Mouse (Mus musculus) bone marrow, adult 2 months (tissue): Measurements from ENCODE around the gene Hist1h2bh. TPM values are rescaled to one million over a fixed set of nuclear protein-coding genes. Genes with fewer than 3 reads are reported as not detected.

ENCODE experiments used
- H3K27ac ChIP-seq: fragments of 200-500 bp; 2 replicates; pipeline ENCODE4 v1.5.1; 2012; ENCODE audit warnings: low read depth, mild to moderate bottlenecking, control low read depth, inconsistent platforms, low read length; ENCODE audit not compliant: control insufficient read depth, poor library complexity, insufficient read depth
- H3K4me1 ChIP-seq: fragments of 200-500 bp; 2 replicates; pipeline ENCODE4 v1.6.1; 2011; ENCODE audit warnings: low read length; ENCODE audit not compliant: control insufficient read depth, insufficient read depth
- H3K4me3 ChIP-seq: fragments of 200-500 bp; replicated peaks from 2 replicates; pipeline ENCODE3; 2011; ENCODE audit warnings: mild to moderate bottlenecking, low read depth, low read length, control low read depth; ENCODE audit not compliant: control insufficient read depth
- CTCF ChIP-seq: fragments of 200-500 bp; IDR thresholded peaks from 2 replicates; pipeline ENCODE4 v1.5.1; 2011; ENCODE audit warnings: low read length, control low read depth; ENCODE audit not compliant: control insufficient read depth, insufficient read depth
- POLR2A ChIP-seq: fragments of 200-500 bp; IDR thresholded peaks from 2 replicates; pipeline ENCODE4 v1.6.1; 2011; ENCODE audit warnings: low read depth, mild to moderate bottlenecking, control low read depth, low read length, borderline replicate concordance; ENCODE audit not compliant: control insufficient read depth
- WGBS: fragments of 180-500 bp; shearing (Covaris S2); methylation state at CpG from one replicate; pipeline ENCODE4 v1.1.7; 2018; 5-methylcytosine and 5-hydroxymethylcytosine counted together
- polyA plus RNA-seq: library from polyadenylated mRNA; stranded (reverse); fragments of >200 nt; gene quantifications from 2 replicates; pipeline ENCODE4 v1.2.4, GENCODE M21; 2011; ENCODE audit warnings: low replicate concordance; ENCODE audit not compliant: missing spikeins, insufficient read depth, insufficient read length

Gene Hist1h2bh
- polyA plus RNA-seq, 1 experiment = 11.4 TPM

DNA sequence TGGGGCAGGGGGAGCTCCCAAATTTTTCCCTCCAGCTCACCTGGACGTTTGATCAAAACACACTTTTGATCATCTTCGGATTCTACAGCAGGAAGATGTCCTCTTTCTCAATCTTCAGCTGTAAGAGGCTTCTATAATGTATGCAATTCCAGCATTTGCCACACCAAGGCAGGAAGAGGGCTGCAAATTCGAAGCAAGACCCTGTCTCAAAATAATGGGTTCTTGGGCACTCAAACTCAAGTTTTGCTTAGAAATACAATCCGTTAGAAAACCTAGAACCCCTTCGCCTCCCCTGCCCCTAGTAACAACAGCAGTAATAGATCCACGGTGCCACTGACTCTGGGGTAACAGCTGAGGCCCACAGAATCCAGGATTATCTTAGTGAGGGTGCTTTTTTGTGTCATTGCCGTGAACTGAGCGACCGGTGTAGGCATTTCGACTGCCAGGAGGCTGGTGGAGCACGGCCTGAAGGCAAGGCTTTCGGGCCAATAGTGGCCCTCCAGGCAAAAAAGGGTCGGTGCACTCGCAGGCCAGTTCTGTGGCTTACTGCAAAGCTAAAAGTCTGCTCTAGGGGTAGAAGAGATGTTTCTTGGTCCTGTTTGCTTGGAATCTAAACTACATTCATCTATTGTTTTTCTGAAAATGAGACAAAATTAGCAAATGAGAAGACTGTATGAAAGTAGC lies 37.4 kb downstream of the Hist1h2bh start:
- Histone ChIP-seq H3K4me3 (no peak overlapping the region), H3K27ac (no peak overlapping the region), H3K4me1 (no peaks in the 10 kb centered on the region; the same call in 1 of the 2 replicates)
- 63% methylated on average over 14 of the region's 14 CpGs for WGBS
- TF ChIP-seq CTCF = no peak
- TF ChIP-seq POLR2A = no peak

DNA sequence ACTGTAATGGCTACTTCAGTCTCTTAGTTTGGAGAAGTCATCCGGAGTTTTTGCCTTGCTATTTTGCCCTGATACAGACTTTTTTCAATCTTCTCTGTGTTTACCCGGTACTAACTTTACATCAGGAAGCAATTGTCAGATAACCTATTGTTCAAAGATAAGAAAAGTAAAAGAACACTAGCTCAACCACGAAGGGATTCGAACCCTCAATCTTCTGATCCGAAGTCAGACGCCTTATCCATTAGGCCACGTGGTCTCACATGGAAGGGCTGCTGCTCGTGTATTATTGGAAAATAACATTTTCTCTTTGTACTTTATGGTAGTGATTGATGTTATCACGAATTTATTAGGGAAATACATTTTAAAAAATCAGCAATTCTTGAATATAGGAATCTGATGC lies 39.4 kb downstream of the Hist1h2bh start:
- H3K4me3 ChIP-seq = no peak overlapping the region
- H3K4me1 ChIP-seq = no peaks in the 10 kb centered on the region; the same call in 1 of the 2 replicates
- TF ChIP-seq CTCF = no peak
- no peak for TF ChIP-seq POLR2A
- WGBS = 9% methylated on average over 9 of the region's 9 CpGs
- H3K27ac ChIP-seq = no peak overlapping the region

DNA sequence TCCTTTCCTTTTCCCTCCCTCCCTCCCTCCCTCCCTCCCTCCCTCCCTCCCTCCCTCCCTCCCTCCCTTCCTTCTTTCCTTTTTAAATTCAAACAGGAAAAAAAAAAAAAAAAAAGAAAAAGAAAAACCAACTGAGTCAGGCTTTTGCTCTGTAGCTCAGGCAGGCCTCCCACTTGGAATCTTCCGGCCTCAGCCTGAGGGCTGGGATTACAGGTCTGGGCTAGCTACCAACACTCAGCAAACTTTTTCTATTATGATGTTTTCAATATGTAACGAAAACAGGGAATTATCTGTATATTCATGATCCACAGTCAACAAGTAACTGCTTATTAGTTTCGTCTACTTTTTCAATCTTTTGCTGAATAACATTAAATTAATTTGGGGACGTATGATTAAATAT lies 40.3 kb downstream of the Hist1h2bh start:
- TF ChIP-seq CTCF (no peak), POLR2A (no peak)
- WGBS = 86% methylated on average over 4 of the region's 4 CpGs
- H3K27ac ChIP-seq = no peak overlapping the region
- H3K4me3 ChIP-seq = no peak overlapping the region
- no peaks in the 10 kb centered on the region; the same call in 1 of the 2 replicates for H3K4me1 ChIP-seq

DNA sequence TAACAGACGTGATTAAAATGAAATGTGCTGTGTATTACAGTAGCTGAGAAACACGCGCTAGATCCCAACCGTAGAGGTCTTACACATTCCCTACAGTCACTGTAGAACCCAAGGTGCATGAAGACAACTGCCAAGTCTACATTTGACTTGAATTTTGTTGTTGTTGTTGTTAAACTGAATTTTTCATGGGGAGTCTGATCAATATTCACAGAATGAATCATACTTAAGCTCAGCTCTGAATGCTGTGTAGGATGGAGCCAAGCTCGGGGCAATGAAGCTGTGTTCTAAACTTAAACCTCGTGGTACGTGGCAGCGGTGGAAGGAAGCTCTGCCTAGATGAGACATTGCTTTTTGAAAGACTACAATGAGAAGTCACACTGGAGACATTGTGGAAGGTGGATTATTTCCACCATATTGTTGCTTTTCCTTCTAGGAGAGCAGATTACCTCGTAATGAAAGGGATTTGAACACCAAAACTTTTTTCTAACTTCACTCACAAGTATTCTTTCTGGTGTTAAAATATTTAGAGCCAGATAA lies 41.1 kb downstream of the Hist1h2bh start:
- Histone ChIP-seq H3K4me3 (no peak overlapping the region), H3K4me1 (no peaks in the 10 kb centered on the region; the same call in 1 of the 2 replicates), H3K27ac (no peak overlapping the region)
- 76% methylated on average over 9 of the region's 9 CpGs for WGBS
- no peak for TF ChIP-seq POLR2A
- TF ChIP-seq CTCF = no peak

DNA sequence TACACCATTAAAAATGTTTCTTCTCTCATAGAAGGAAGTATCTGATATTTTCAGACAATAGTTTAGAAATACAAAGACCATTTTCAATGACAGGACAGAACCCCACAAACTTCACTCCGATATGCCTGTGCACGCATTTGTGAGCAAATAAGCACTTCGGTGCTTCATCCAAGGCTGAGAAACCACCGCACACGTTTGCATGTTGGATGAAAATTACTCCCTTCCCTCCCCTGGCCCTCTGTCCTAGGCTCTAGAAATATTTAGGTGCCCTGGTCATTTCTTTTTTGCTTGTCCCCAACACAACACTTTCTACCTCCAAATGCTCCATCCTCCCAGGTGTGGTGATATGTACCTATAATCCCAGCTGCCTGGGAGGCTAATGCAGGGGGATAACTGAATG lies 41.7 kb downstream of the Hist1h2bh start:
- H3K27ac ChIP-seq = no peak overlapping the region
- TF ChIP-seq POLR2A = no peak
- no peak for TF ChIP-seq CTCF
- no peak overlapping the region for H3K4me3 ChIP-seq
- 64% methylated on average over 5 of the region's 5 CpGs for WGBS
- H3K4me1 ChIP-seq = no peaks in the 10 kb centered on the region; the same call in 1 of the 2 replicates

DNA sequence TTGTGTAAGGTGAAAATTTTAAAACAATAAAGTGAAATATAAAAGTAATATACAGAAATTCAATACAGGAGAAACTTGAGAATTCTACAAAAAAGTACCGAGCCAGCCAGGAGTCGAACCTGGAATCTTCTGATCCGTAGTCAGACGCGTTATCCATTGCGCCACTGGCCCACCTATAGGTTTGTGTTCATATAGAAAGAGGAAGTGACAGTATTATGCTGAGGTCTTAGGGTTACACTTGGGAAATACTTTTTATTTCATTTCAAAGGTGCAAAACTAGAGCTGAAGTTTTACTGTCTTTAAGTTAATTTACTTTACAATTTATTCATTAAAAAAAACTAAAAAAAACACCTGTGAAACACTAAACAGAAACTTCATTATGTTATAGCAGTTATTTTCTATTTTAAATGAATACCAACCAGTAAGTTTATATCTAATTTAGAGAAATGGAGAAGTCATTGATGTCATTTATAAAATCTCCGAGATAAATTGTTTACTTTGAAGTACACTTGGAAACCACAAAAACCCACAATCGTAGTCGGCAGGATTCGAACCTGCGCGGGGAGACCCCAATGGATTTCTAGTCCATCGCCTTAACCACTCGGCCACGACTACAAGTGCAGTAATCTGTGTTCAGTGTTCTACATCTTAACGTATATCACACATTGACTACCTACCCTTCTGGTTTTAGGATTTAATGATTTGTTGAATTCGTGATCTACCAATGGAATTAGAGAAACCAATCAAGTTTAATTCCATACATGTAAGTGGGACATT lies 42.6 kb downstream of the Hist1h2bh start:
- Histone ChIP-seq H3K4me3 (no peak overlapping the region), H3K4me1 (no peaks in the 10 kb centered on the region; the same call in 1 of the 2 replicates), H3K27ac (no peak overlapping the region)
- 12% methylated on average over 17 of the region's 17 CpGs for WGBS
- no peak for TF ChIP-seq CTCF
- TF ChIP-seq POLR2A = no peak

DNA sequence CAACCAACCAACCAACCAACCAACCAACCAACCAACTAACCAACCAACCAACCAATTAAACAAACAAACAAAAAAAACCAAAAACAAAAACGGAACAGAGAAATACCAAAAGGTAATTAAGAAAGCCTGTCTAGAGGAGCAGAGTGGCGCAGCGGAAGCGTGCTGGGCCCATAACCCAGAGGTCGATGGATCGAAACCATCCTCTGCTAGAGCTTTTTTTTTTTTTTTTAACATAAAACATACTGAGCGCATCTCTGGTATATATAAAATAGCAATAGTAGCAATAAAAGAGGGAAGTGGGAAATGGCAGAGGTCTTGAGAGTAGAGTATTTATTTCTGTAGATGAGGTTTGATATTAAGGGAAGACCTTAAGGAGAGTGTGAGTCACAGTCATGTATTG lies 43.2 kb downstream of the Hist1h2bh start:
- Histone ChIP-seq H3K27ac (no peak overlapping the region), H3K4me3 (no peak overlapping the region), H3K4me1 (no peaks in the 10 kb centered on the region; the same call in 1 of the 2 replicates)
- no peak for TF ChIP-seq CTCF
- TF ChIP-seq POLR2A = no peak
- 69% methylated on average over 7 of the region's 7 CpGs for WGBS

DNA sequence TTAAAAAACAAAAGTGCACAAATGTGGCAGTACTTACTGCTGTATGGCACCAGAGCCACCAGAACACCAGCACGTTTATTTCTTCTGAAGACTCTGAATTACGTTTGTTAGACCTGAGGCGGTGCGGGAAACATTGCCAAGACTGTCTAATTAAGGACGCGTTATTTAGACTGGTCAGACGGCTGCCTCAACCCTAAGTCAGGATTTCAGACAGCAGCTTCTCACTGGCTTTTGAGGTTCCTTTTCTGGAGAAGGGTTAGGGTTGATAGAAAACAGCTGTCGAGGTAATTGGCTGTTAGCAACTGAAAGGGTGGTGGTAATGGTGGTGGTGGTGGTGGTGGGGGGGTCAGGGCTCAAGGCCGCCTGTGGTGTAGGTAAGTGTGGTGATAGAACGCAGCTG lies 44.5 kb downstream of the Hist1h2bh start:
- Histone ChIP-seq H3K4me3 (no peak overlapping the region), H3K4me1 (no peaks in the 10 kb centered on the region), H3K27ac (no peak overlapping the region)
- TF ChIP-seq CTCF (no peak), POLR2A (no peak)
- WGBS = 45% methylated on average over 10 of the region's 10 CpGs
